Mouse (Mus musculus) hindbrain, postnatal 0 days (tissue): ENCODE measurements around the gene Lcn11. TPM values are rescaled to one million over a fixed set of nuclear protein-coding genes. Genes with fewer than 3 reads are reported as not detected.

Experiments
- ATAC-seq: fragments of 200-750 bp; cut with Nextera tagmentation; 2 replicates; pipeline ENCODE4 v1.8.0; 2017; ENCODE audit warnings: mild to moderate bottlenecking, moderate TSS enrichment, moderate library complexity
- DNase-seq: peaks from one replicate; pipeline ENCODE4 v3.0.0-alpha.2; 2015; ENCODE audit warnings: low spot score
- H3K27ac ChIP-seq: fragments of 300-500 bp; sonication (generic); 2 replicates; pipeline ENCODE4 v1.5.1; 2014; ENCODE audit warnings: mild to moderate bottlenecking
- H3K27me3 ChIP-seq: fragments of 300-500 bp; sonication (generic); 2 replicates; pipeline ENCODE4 v1.6.1; 2014; ENCODE audit warnings: low read length, mixed read lengths; ENCODE audit not compliant: insufficient read depth
- H3K36me3 ChIP-seq: fragments of 300-500 bp; sonication (generic); 2 replicates; pipeline ENCODE4 v1.6.1; 2014; ENCODE audit warnings: low read length, mixed read lengths; ENCODE audit not compliant: insufficient read depth
- H3K4me1 ChIP-seq: fragments of 300-500 bp; sonication (generic); 2 replicates; pipeline ENCODE4 v1.6.1; 2014; ENCODE audit warnings: antibody characterized with exemption, low read length, mixed read lengths; ENCODE audit not compliant: insufficient read depth
- H3K4me2 ChIP-seq: fragments of 300-500 bp; sonication (generic); 2 replicates; pipeline ENCODE4 v1.6.1; 2014; ENCODE audit warnings: low read depth, mild to moderate bottlenecking, low read length, moderate library complexity, mixed read lengths
- H3K4me3 ChIP-seq: fragments of 300-500 bp; sonication (generic); 2 replicates; pipeline ENCODE4 v1.5.1; 2014; ENCODE audit warnings: low read length
- H3K9ac ChIP-seq: fragments of 300-500 bp; sonication (generic); replicated peaks from 2 replicates; pipeline ENCODE4 v1.6.1; 2014; ENCODE audit warnings: mild to moderate bottlenecking, low read length, moderate library complexity, mixed read lengths
- H3K9me3 ChIP-seq: fragments of 300-500 bp; sonication (generic); 2 replicates; pipeline ENCODE4 v1.6.1; 2016; ENCODE audit warnings: low read length, mixed read lengths
- CTCF ChIP-seq: IDR thresholded peaks from 2 replicates; pipeline ENCODE4 v1.5.1; 2016; ENCODE audit warnings: antibody characterized with exemption, control low read depth, low read depth
- WGBS: fragments of 180-500 bp; shearing (Covaris S2); extraction: QIAGEN DNeasy Blood & Tissue Kit; methylation state at CpG from one replicate; pipeline ENCODE4 v1.1.7; 2014; 5-methylcytosine and 5-hydroxymethylcytosine counted together
- polyA plus RNA-seq: library from polyadenylated mRNA; unstranded; fragments of >200 nt; fragmentation: Nextera tagmentation; extraction: Ambion mirVana; gene quantifications from 2 replicates; pipeline ENCODE4 v1.2.1, GENCODE M21; 2015
- total RNA-seq: library from RNA; depleted of rRNA; stranded (reverse); fragments of >200 nt; gene quantifications from 2 replicates; pipeline ENCODE4 v1.2.3, GENCODE M21; 2014; rRNA removed

The Lcn11 gene
- total and polyA plus RNA-seq, 2 experiments from 2014 or later: not detected

GRCm38 (mm10) chr2:25822806-25823205 is 46.0 kb downstream of the Lcn11 start, which contains the start of gene Lcn9:
Gene Lcn9, plus strand, starts transcription at chr2:25823153.
- H3K27ac ChIP-seq: no peak within 1 kb of the TSS
- no peak for ATAC-seq

GRCm38 (mm10) chr2:25824751-25825150 is 47.9 kb downstream of the Lcn11 start:
- no peaks in the 10 kb centered on the region for H3K4me1 ChIP-seq
- 91% methylated on average over 3 of the region's 3 CpGs for WGBS
- H3K4me3 ChIP-seq: no peak overlapping the region
- H3K9ac ChIP-seq: no peak overlapping the region
- H3K27me3 ChIP-seq: no peaks in the 10 kb centered on the region
- no peak for ATAC-seq
- no peak for TF ChIP-seq CTCF
- H3K4me2 ChIP-seq: no peak overlapping the region
- no peak overlapping the region for H3K27ac ChIP-seq
- no peaks in the 10 kb centered on the region for H3K36me3 ChIP-seq
- no peaks in the 10 kb centered on the region for H3K9me3 ChIP-seq
- no peak for DNase-seq

More at GRCm38 (mm10) chr2:25822806-25823205, 46.0 kb downstream of the Lcn11 start, which contains the start of gene Lcn9:
- Histone ChIP-seq H3K36me3 (no peaks in the 10 kb centered on the region), H3K4me2 (no peak within 1 kb of the TSS), H3K4me1 (no peaks in the 10 kb centered on the region), H3K4me3 (no peak within 1 kb of the TSS), H3K27me3 (no peaks in the 10 kb centered on the region), H3K9me3 (no peaks in the 10 kb centered on the region), H3K9ac (no peak within 1 kb of the TSS)
- DNase-seq: no peak
- no peak for TF ChIP-seq CTCF
- WGBS: 44% methylated on average over 1 of the region's 1 CpGs

GRCm38 (mm10) chr2:25828344-25828947 is 51.6 kb downstream of the Lcn11 start:
- H3K27ac ChIP-seq: no peak overlapping the region
- no peaks in the 10 kb centered on the region for H3K36me3 ChIP-seq
- H3K9ac ChIP-seq: no peak overlapping the region
- WGBS: 80% methylated on average over 8 of the region's 8 CpGs
- no peak overlapping the region for H3K4me2 ChIP-seq
- no peaks in the 10 kb centered on the region for H3K4me1 ChIP-seq
- no peaks in the 10 kb centered on the region for H3K9me3 ChIP-seq
- H3K27me3 ChIP-seq: no peaks in the 10 kb centered on the region
- H3K4me3 ChIP-seq: no peak overlapping the region
- DNase-seq (no peak), ATAC-seq (no peak)
- TF ChIP-seq CTCF: no peak; the same call in 1 of the 2 replicates

Other genes with a start within 250 kb of the Lcn11 start
- 10.0 and 11.4 TPM in 2 replicates for gene Traf2, start 230.1 kb upstream of the Lcn11 start, total RNA-seq
- gene Traf2, start 230.1 kb upstream of the Lcn11 start, polyA plus RNA-seq: 9.2 and 9.3 TPM in 2 replicates
- 159 and 274 TPM in 2 replicates for gene Edf1, start 219.2 kb upstream of the Lcn11 start, total RNA-seq
- 394 and 413 TPM in 2 replicates for gene Edf1, start 219.2 kb upstream of the Lcn11 start, polyA plus RNA-seq
- gene Mamdc4, start 202.2 kb upstream of the Lcn11 start, total RNA-seq: 1.2 and 2.5 TPM in 2 replicates
- 1.2 and 2.0 TPM in 2 replicates for gene Mamdc4, start 202.2 kb upstream of the Lcn11 start, polyA plus RNA-seq
- 35.4 and 48.2 TPM in 2 replicates for gene Phpt1, start 201.8 kb upstream of the Lcn11 start, total RNA-seq
- gene Phpt1, start 201.8 kb upstream of the Lcn11 start, polyA plus RNA-seq: 232 and 242 TPM in 2 replicates
- gene Ajm1, start 195.3 kb upstream of the Lcn11 start, total RNA-seq: 22.4 and 29.1 TPM in 2 replicates
- gene Ajm1, start 195.3 kb upstream of the Lcn11 start, polyA plus RNA-seq: 18.8 and 19.8 TPM in 2 replicates
- 71.8 and 74.9 TPM in 2 replicates for gene Rabl6, start 168.5 kb upstream of the Lcn11 start, total RNA-seq
- gene Rabl6, start 168.5 kb upstream of the Lcn11 start, polyA plus RNA-seq: 53.0 and 62.4 TPM in 2 replicates
- not detected in 2 replicates for gene Ccdc183, start 159.3 kb upstream of the Lcn11 start, total RNA-seq
- gene Ccdc183, start 159.3 kb upstream of the Lcn11 start, polyA plus RNA-seq: 0.35 and 0.48 TPM in 2 replicates
- 48.0 and 59.8 TPM in 2 replicates for gene Tmem141, start 155.0 kb upstream of the Lcn11 start, total RNA-seq
- gene Tmem141, start 155.0 kb upstream of the Lcn11 start, polyA plus RNA-seq: 52.0 and 56.9 TPM in 2 replicates
- gene Fcna, start 149.0 kb upstream of the Lcn11 start, total RNA-seq: 2.2 and 2.7 TPM in 2 replicates
- gene Fcna, start 149.0 kb upstream of the Lcn11 start, polyA plus RNA-seq: 3.7 and 4.3 TPM in 2 replicates
- not detected in 2 replicates for gene Lcn8, start 123.9 kb upstream of the Lcn11 start, total RNA-seq
- not detected in 2 replicates for gene Lcn8, start 123.9 kb upstream of the Lcn11 start, polyA plus RNA-seq
- not detected in 2 replicates for gene Lcn5, start 119.1 kb upstream of the Lcn11 start, total RNA-seq
- not detected in 2 replicates for gene Lcn5, start 119.1 kb upstream of the Lcn11 start, polyA plus RNA-seq
- gene Lcn6, start 100.2 kb upstream of the Lcn11 start, total RNA-seq: not detected in 2 replicates
- gene Lcn6, start 100.2 kb upstream of the Lcn11 start, polyA plus RNA-seq: not detected in 2 replicates
- gene Lcn10, start 94.3 kb upstream of the Lcn11 start, total RNA-seq: not detected in 2 replicates
- gene Lcn10, start 94.3 kb upstream of the Lcn11 start, polyA plus RNA-seq: not detected in 2 replicates
- gene Obp2a, start 77.0 kb upstream of the Lcn11 start, total RNA-seq: not detected in 2 replicates
- not detected in 2 replicates for gene Obp2a, start 77.0 kb upstream of the Lcn11 start, polyA plus RNA-seq
- gene Bmyc, start 70.3 kb upstream of the Lcn11 start, total RNA-seq: 90.3 and 92.6 TPM in 2 replicates
- gene Bmyc, start 70.3 kb upstream of the Lcn11 start, polyA plus RNA-seq: 206 and 219 TPM in 2 replicates
- not detected in 2 replicates for gene Obp2b, start 40.0 kb upstream of the Lcn11 start, total RNA-seq
- not detected in 2 replicates for gene Obp2b, start 40.0 kb upstream of the Lcn11 start, polyA plus RNA-seq
- not detected in 2 replicates for gene Lcn3, start 11.4 kb upstream of the Lcn11 start, total RNA-seq
- gene Lcn3, start 11.4 kb upstream of the Lcn11 start, polyA plus RNA-seq: not detected in 2 replicates
- gene Gm13539, start 5.2 kb downstream of the Lcn11 start, total RNA-seq: not detected in 2 replicates
- not detected in 2 replicates for gene Gm13539, start 5.2 kb downstream of the Lcn11 start, polyA plus RNA-seq
- gene Glt6d1, start 38.8 kb downstream of the Lcn11 start, total RNA-seq: not detected in 2 replicates
- gene Glt6d1, start 38.8 kb downstream of the Lcn11 start, polyA plus RNA-seq: not detected in 2 replicates
- gene Lcn9, start 46.1 kb downstream of the Lcn11 start, total RNA-seq: not detected in 2 replicates
- not detected in 2 replicates for gene Lcn9, start 46.1 kb downstream of the Lcn11 start, polyA plus RNA-seq
- not detected in 2 replicates for gene Sohlh1, start 70.2 kb downstream of the Lcn11 start, total RNA-seq
- not detected in 2 replicates for gene Sohlh1, start 70.2 kb downstream of the Lcn11 start, polyA plus RNA-seq
- 52.7 and 52.8 TPM in 2 replicates for gene Kcnt1, start 86.7 kb downstream of the Lcn11 start, total RNA-seq
- 21.9 and 23.2 TPM in 2 replicates for gene Kcnt1, start 86.7 kb downstream of the Lcn11 start, polyA plus RNA-seq
- gene Camsap1, start 206.3 kb downstream of the Lcn11 start, total RNA-seq: 98.7 and 106 TPM in 2 replicates
- 44.1 and 56.8 TPM in 2 replicates for gene Camsap1, start 206.3 kb downstream of the Lcn11 start, polyA plus RNA-seq
- gene Ubac1, start 244.7 kb downstream of the Lcn11 start, total RNA-seq: 93.6 and 131 TPM in 2 replicates
- gene Ubac1, start 244.7 kb downstream of the Lcn11 start, polyA plus RNA-seq: 148 and 150 TPM in 2 replicates